Mouse (Mus musculus) effector memory CD4-positive, alpha-beta T cell, adult 7 months (primary cell): ENCODE measurements around the gene Rasip1. TPM values are rescaled to one million over a fixed set of nuclear protein-coding genes. Genes with fewer than 3 reads are reported as not detected.

ENCODE experiments used
- polyA plus RNA-seq: library from polyadenylated mRNA; unstranded; fragments of 100-300 nt; shearing (Covaris generic); gene quantifications from one replicate; pipeline ENCODE4 v1.2.1, GENCODE M21; 2017

The Rasip1 gene
- not detected for polyA plus RNA-seq

DNA sequence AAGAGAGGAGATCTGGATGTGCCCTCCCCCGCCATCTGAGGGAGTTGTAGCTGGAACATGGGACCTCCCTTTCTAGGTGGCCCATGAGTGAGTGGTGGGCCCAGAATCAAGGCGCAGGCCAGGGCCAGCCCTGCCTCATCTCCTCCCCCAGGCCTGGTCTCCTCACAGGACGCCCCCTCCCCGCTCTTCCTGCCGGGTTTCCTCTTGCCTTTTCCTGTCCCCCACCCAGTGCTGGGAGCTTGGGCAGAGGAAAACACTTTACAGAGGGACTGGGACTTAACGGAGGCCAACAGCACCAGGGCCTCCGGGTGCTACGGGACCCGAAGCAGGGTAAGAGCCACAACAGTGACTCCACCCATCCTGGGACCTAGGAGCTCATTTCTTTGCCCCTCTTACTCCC lies at the start of gene Rasip1:
Gene Rasip1 (plus strand): TSS at position 228 of the 400 bp plus-strand sequence.

DNA sequence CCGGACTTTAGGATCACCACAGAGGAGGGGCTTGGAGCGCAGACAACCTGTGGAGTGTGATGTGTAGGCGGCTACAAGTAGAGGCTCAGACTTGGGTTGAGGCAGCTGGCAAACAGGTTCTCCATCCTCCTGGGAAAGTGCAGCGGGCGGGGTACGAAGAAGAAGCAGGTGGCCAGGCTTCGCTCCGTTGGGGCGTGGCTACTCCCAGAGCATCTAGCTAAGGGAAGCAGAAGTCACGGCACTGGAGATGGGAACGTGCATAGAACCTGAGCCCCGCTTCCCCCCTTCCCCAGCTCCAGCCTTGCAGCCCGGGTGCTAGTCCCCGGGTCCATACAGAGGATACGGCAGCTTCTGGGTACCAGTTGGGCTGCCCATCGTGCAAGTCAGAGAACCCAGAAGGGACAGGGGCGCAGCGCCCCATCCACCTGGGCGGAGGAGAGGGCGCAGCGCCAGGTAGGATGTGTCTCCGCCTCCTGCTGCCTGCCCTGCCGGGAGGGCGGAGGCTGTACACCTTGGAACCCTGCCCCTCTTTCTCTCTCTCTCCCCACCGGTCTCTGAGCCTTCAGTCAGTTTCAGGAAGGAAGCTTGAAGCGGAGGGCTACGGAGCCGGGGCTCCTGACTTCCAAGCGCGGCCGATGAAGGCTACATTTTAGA lies 10.1 kb upstream of the Rasip1 start, which contains the start of gene Fut1:
Gene Fut1 (plus strand): TSS at position 248 of the 654 bp plus-strand sequence.

DNA sequence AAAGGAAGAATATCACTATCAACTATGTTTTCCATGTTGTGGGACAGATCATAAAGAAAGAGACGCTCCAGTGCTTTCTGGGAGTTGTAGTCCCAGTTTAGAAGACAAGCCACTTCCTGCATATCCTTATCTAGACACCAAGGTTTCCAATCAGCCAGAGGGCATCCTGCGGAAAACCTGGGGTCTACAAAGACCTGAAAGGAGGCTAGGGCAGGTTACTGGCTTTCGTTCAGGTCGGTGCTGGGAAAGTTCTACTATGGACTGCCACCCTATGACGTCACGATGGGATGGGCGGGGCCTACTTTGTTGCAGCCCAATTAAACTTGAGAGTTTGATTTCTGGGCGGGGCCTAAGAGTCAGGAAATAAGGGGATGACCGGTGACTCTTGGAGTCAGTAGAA lies 5.8 kb upstream of the Rasip1 start, which contains the start of gene Izumo1:
Gene Izumo1 (plus strand): TSS at position 369 of the 400 bp plus-strand sequence.

DNA sequence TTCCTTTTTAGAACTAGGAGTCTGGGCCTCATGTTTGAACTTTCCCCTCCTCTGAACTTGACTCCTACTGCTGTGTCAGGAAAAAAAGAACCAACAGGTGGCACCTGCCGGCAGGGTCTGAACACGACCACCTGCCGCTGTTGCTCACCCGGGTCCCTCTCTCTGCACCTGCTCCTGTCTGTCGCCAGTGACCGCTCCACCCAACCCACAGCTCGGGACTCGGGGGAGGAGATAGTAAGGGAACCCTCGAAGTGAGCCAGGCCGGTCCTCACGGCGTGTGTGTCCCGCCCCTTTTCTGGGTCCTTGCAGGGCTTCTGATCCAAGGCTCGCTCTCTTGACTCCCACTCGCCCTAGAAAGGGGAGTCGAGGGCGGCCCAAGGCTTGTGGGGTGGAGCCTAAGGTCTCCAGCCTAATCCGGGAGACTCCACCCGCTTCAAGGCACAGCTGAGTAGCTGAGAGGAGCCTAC lies 12.3 kb downstream of the Rasip1 start, which contains the start of gene Mamstr:
Gene Mamstr (plus strand): TSS at position 417 of the 467 bp plus-strand sequence.

DNA sequence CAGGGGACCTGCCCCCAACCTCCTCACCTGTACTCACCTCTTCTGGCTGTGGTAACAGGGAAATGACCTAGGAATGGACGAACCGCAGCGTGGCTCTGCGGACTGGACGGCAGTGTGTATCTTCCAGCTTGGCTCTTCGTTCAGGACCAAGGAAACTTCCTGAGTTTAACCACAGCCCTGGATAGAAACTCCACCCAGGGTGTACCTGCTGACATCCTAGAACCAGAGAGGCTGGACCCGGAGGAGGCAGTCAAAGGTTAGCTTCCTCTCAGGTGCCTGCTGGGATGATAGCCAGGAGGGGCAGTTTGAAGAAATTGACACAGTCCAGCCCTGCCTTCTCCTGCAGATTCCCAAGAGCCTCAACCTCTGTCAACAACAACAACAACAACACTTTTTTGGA lies 38.9 kb downstream of the Rasip1 start, which contains the start of gene Fut2:
Gene Fut2 (minus strand): TSS at position 234 of the 400 bp plus-strand sequence.

DNA sequence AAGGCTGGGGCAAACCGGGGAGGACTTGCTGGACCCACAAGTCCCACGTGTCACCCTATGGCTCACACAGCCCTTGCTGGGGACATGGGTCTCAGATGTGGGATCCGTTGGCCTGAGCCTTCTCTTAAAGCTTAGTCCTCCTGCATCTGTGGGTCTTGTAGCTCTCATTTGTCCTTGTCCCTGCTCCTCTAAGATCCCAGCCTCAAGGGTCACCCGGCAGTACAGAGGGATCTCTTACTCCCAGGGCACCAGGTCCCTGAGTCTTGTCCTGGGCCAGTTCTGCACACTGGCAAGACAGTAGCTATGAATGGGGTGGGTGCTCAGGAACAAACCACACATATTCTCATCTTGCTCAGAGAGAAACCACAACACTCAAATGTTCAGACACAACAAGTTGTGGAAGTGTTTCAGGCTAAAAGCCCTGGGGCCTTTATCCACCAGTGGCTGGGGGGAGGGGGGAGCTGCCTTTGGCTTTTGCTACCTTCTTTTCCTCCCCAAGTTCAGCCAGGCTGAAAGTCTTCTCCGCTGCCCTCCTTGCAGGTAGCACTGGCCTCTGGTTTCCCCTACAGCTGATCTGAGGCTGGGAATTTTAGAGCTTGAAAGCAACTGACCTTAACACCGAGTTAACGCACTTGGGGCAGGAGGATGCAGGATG lies 56.2 kb downstream of the Rasip1 start, which contains the start of gene Ntn5:
Gene Ntn5 (plus strand): TSS at position 627 of the 655 bp plus-strand sequence.

Other genes with a start within 250 kb of the Rasip1 start
- 211 TPM for gene Snrnp70, start 231.7 kb upstream of the Rasip1 start, polyA plus RNA-seq
- gene Kcna7, start 221.8 kb upstream of the Rasip1 start, polyA plus RNA-seq, result not detected
- gene Ntf5, start 213.8 kb upstream of the Rasip1 start, polyA plus RNA-seq, result 0.60 TPM
- gene Lhb, start 206.7 kb upstream of the Rasip1 start, polyA plus RNA-seq, result not detected
- gene Gys1, start 192.6 kb upstream of the Rasip1 start, polyA plus RNA-seq, result 3.2 TPM
- 32.3 TPM for gene Ruvbl2, start 189.4 kb upstream of the Rasip1 start, polyA plus RNA-seq
- 2,366 TPM for gene Ftl1, start 167.6 kb upstream of the Rasip1 start, polyA plus RNA-seq
- gene Bax, start 160.6 kb upstream of the Rasip1 start, polyA plus RNA-seq, result 236 TPM
- gene Tulp2, start 145.6 kb upstream of the Rasip1 start, polyA plus RNA-seq, result 1.3 TPM
- 0.89 TPM for gene Gm45808, start 140.7 kb upstream of the Rasip1 start, polyA plus RNA-seq
- gene Dhdh, start 138.7 kb upstream of the Rasip1 start, polyA plus RNA-seq, result 0.80 TPM
- 218 TPM for gene Nucb1, start 117.1 kb upstream of the Rasip1 start, polyA plus RNA-seq
- 751 TPM for gene Ppp1r15a, start 101.2 kb upstream of the Rasip1 start, polyA plus RNA-seq
- gene Plekha4, start 101.2 kb upstream of the Rasip1 start, polyA plus RNA-seq, result 1.3 TPM
- 2.0 TPM for gene Hsd17b14, start 72.6 kb upstream of the Rasip1 start, polyA plus RNA-seq
- gene Bcat2, start 57.3 kb upstream of the Rasip1 start, polyA plus RNA-seq, result 38.0 TPM
- not detected for gene Fgf21, start 12.0 kb upstream of the Rasip1 start, polyA plus RNA-seq
- gene Fut1, start 10.2 kb upstream of the Rasip1 start, polyA plus RNA-seq, result 1.2 TPM
- not detected for gene Izumo1, start 5.7 kb upstream of the Rasip1 start, polyA plus RNA-seq
- 1.1 TPM for gene Mamstr, start 12.5 kb downstream of the Rasip1 start, polyA plus RNA-seq
- 0.89 TPM for gene Fut2, start 38.9 kb downstream of the Rasip1 start, polyA plus RNA-seq
- gene Ntn5, start 56.5 kb downstream of the Rasip1 start, polyA plus RNA-seq, result not detected
- gene Sec1, start 66.9 kb downstream of the Rasip1 start, polyA plus RNA-seq, result not detected
- 1.3 TPM for gene Car11, start 72.4 kb downstream of the Rasip1 start, polyA plus RNA-seq
- gene Dbp, start 77.6 kb downstream of the Rasip1 start, polyA plus RNA-seq, result 7.4 TPM
- gene Rpl18, start 88.0 kb downstream of the Rasip1 start, polyA plus RNA-seq, result 1,531 TPM
- gene Sphk2, start 90.5 kb downstream of the Rasip1 start, polyA plus RNA-seq, result 17.9 TPM
- 0.57 TPM for gene Fam83e, start 93.7 kb downstream of the Rasip1 start, polyA plus RNA-seq
- gene Spaca4, start 98.3 kb downstream of the Rasip1 start, polyA plus RNA-seq, result not detected
- 0.13 TPM for gene Lmtk3, start 156.2 kb downstream of the Rasip1 start, polyA plus RNA-seq
- 13.1 TPM for gene Sult2b1, start 157.2 kb downstream of the Rasip1 start, polyA plus RNA-seq
- gene Cyth2, start 187.1 kb downstream of the Rasip1 start, polyA plus RNA-seq, result 153 TPM
- 0.46 TPM for gene Kcnj14, start 197.3 kb downstream of the Rasip1 start, polyA plus RNA-seq
- 34.7 TPM for gene Grwd1, start 203.5 kb downstream of the Rasip1 start, polyA plus RNA-seq
- gene Kdelr1, start 245.3 kb downstream of the Rasip1 start, polyA plus RNA-seq, result 55.4 TPM